ENCODE assay signal across 18 mouse cellular contexts in the genomic region with DNA sequence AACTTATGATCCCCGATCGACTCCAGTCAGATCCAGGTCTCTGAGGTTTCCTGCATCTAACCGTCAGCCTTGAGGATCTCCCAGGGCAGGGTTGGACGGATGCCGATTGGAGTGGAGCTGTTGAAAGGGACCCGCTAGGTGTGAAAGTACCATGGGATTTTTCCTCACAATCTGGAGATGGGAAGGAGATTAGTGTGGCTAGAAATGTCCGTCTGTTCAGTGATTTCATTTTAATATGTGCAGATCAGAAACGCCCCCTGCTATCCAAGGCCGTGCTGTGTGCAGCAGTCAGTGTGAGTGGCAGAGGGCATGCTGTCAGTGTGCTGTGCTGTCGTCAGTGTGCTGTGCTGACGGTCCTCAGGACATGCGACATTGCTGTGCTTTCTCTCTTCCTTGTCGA.
A peak's percentile ranks its signal among the peaks of the same experiment; 100 is the strongest.
DNase-seq lines count a peak whose midpoint lies in the region; ATAC-seq lines count a peak whose summit lies in the region.
"Had no signal": no experiment of that assay in that cellular context is flagged by ENCODE, and none has a peak within 500 bp of the region (broad histone marks: within the 10 kb centered on the region; RNA-seq: fewer than 3 reads in every experiment).

No protein-coding gene starts in this region.

- H3K4me1 ChIP-seq in forebrain, embryonic 14.5 days (ENCODE audit: control insufficient read depth, insufficient read depth, low read length) = no peaks in the 10 kb centered on the region
- no peaks in the 10 kb centered on the region for H3K4me1 ChIP-seq in forebrain, embryonic 12.5 days
- H3K4me1 ChIP-seq: limb, embryonic 13.5 days had no signal

- no peak overlapping the region for H3K9ac ChIP-seq in forebrain, embryonic 14.5 days (ENCODE audit: low read length)
- no peak overlapping the region for H3K9ac ChIP-seq in forebrain, embryonic 12.5 days
- H3K9ac ChIP-seq: limb, embryonic 13.5 days; liver, embryonic 13.5 days; lung, embryonic 14.5 days; midbrain, embryonic 12.5 days had no signal

- no peaks in the 10 kb centered on the region for H3K27me3 ChIP-seq in forebrain, embryonic 14.5 days (replicated peaks; ENCODE audit: control insufficient read depth, insufficient read depth, low read length)
- H3K27me3 ChIP-seq in forebrain, embryonic 12.5 days = no peaks in the 10 kb centered on the region
- H3K27me3 ChIP-seq: limb, embryonic 13.5 days; liver, embryonic 13.5 days; midbrain, embryonic 12.5 days; Patski had no signal

- H3K4me3 ChIP-seq in forebrain, embryonic 14.5 days (ENCODE audit: low read depth, low read length) = no peak overlapping the region
- H3K4me3 ChIP-seq in forebrain, embryonic 12.5 days (replicated peaks) = no peak overlapping the region
- H3K4me3 ChIP-seq: limb, embryonic 13.5 days; liver, embryonic 13.5 days; midbrain, embryonic 12.5 days had no signal

- ATAC-seq in forebrain, embryonic 14.5 days = peak; percentile 50
- no peak for ATAC-seq in forebrain, embryonic 12.5 days (ENCODE audit: low FRiP score)
- ATAC-seq: Patski had no signal

- no peak overlapping the region for H3K27ac ChIP-seq in forebrain, embryonic 14.5 days (ENCODE audit: low read depth, low read length)
- no peak overlapping the region for H3K27ac ChIP-seq in forebrain, embryonic 12.5 days
- H3K27ac ChIP-seq: limb, embryonic 13.5 days; liver, embryonic 13.5 days; midbrain, embryonic 12.5 days; stomach, postnatal 0 days had no signal

- DNase-seq in adrenal gland, adult 2 months = peak; percentile 29
- no peak for DNase-seq in adrenal gland, adult 18-20 months (ENCODE audit: low spot score in 2 of 2)
- no peak for DNase-seq in forebrain, embryonic 14.5 days (ENCODE audit: low spot score)
- DNase-seq in left cerebral cortex, postnatal 4 days = peak; percentile 77
- no peak for DNase-seq in left cerebral cortex, adult 9 months (ENCODE audit: low spot score in 2 of 2)
- DNase-seq in cerebellum, postnatal 10 days = peak; percentile 89
- DNase-seq in heart, postnatal 4 days = no peak
- DNase-seq: gastrocnemius, postnatal 25 days; kidney, adult 11 months; liver, embryonic 13.5 days; lung, embryonic 14.5 days; lung, postnatal 4 days; right cerebral cortex, adult 18-20 months had no signal

- H3K4me2 ChIP-seq in forebrain, embryonic 14.5 days (ENCODE audit: low read length) = no peak overlapping the region
- H3K4me2 ChIP-seq in forebrain, embryonic 12.5 days = no peak overlapping the region
- H3K4me2 ChIP-seq: limb, embryonic 13.5 days; liver, embryonic 13.5 days; lung, embryonic 14.5 days; midbrain, embryonic 12.5 days had no signal

- WGBS in forebrain, embryonic 14.5 days = 82% methylated on average over 13 of the region's 13 CpGs
- WGBS in forebrain, embryonic 12.5 days = 82% methylated on average over 13 of the region's 13 CpGs

- no peaks in the 10 kb centered on the region for H3K9me3 ChIP-seq in forebrain, embryonic 14.5 days (replicated peaks; ENCODE audit: control insufficient read depth, low read length)
- no peaks in the 10 kb centered on the region for H3K9me3 ChIP-seq in forebrain, embryonic 12.5 days
- H3K9me3 ChIP-seq: limb, embryonic 13.5 days; liver, embryonic 13.5 days; midbrain, embryonic 12.5 days had no signal

- intact Hi-C loops in left cerebral cortex, postnatal 4 days (cut with DNase I) = no loop called here

- 0 out of 2 replicates have a peak, but pooled peaks cover 5% of the 10 kb centered on the region for H3K36me3 ChIP-seq in forebrain, embryonic 14.5 days (ENCODE audit: control insufficient read depth, insufficient read depth, low read length)
- peaks cover 11% of the 10 kb centered on the region for H3K36me3 ChIP-seq in forebrain, embryonic 12.5 days (replicated peaks)
- H3K36me3 ChIP-seq: midbrain, embryonic 12.5 days had no signal

Comparison
In these comparisons a context has a peak if more than half of its experiments do, and no peak if none do; other contexts are left out.
1. DNase-seq: peak in adrenal gland, adult 2 months (single experiment), left cerebral cortex, postnatal 4 days (single experiment) and cerebellum, postnatal 10 days (2 of 2); none in adrenal gland, adult 18-20 months (0 of 2), forebrain, embryonic 14.5 days (single experiment), left cerebral cortex, adult 9 months (0 of 2) and heart, postnatal 4 days (single experiment).